Mouse (Mus musculus) regulatory T cell (primary cell): ENCODE measurements at regions not wholly inside any gene's neighbourhood (a gene's known extent, or its start where the extent isn't known, plus 50 kb on each side); places are given as distances from the start of the nearest gene placed in this dataset.

Experiments
- in situ Hi-C: fragments of 300-600 bp; cut with MboI, MseI; formaldehyde crosslinking; loops from one replicate; pipeline ENCODE4 v1.15.1; 2025; ENCODE audit warnings: high pct_unique_total_duplicates

DNA sequence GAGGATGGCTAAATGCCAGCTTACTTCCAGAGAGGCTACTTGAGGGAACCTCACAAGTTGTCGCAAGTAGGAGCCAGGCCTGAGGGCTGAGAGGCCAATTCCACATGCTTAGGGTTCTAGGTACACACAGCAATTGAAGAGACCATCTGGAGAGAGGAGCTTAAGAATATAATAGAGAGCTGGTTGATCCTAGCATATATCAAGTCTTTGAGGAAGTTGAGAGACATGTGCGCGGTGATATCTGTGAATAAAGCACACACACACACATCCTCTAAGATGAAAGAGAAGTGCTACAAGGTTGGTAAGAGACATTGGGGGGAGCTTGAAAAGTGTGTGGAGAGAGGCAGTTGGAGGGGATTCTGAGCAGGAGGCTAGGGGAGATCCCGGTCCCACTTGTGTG, 189.5 kb downstream of the Zfp462 start:
- in situ Hi-C loops: loop anchor here (10.0 kb wide), 1 partner anchor 160 kb away; no protein-coding TSS in a partner anchor

DNA sequence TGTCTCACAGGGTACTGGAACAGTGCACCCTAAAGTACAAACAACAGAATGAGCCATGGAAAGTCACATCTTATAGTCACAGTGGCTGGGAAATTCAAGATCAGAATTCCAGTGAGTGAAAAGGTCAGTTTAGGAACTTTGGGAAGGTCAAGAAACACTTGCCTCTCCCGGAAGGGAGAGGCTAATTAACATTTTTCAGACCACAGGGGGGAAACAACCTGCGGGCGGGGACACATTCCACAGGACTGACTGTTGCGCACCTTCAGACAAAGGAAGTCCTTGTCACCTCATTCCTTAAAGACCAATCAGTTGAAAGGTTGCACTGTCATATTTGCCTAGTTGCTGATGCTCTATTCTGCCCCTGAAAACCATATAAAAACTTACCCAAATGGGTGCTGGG, 189.9 kb downstream of the Zfp462 start:
- in situ Hi-C loops: loop anchor here (10.0 kb wide), 1 partner anchor 160 kb away; no protein-coding TSS in a partner anchor

- in situ Hi-C loops: loop anchor here (10.0 kb wide), 1 partner anchor 161 kb away; no protein-coding TSS in a partner anchor
Observed at GRCm38 (mm10) chr4:55136283-55136682, 191.4 kb downstream of the Zfp462 start.

DNA sequence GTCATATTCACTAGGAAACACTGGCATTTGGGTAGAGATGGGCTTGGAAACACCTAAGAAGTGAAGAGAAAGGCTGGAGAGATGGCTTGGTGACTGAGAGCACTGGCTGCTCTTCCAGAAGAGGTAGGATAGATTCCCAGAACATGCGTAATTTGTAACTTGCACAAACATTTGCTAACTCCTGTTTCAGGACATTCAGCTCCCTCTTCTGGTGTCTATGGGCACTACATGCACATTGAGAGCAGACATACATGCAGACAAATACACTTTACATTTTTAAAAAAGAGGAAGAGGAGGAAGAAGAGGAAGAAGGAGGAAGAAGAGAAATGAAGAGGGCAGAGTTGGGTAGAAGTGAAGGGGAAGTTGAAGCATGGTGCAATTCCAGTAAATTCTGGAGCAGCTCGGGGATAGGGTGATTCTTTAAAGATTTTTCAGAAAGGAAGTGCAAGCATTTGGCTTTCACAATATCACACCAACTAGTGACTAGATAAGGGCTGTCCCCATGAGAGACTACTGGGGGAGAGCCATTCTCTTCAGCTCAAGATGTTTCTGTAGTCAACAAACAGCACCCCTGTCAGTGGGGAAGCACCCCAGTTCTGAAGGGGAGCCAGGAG, 193.0 kb downstream of the Zfp462 start:
- in situ Hi-C loops: loop anchor here (10.0 kb wide), 1 partner anchor 163 kb away; no protein-coding TSS in a partner anchor

DNA sequence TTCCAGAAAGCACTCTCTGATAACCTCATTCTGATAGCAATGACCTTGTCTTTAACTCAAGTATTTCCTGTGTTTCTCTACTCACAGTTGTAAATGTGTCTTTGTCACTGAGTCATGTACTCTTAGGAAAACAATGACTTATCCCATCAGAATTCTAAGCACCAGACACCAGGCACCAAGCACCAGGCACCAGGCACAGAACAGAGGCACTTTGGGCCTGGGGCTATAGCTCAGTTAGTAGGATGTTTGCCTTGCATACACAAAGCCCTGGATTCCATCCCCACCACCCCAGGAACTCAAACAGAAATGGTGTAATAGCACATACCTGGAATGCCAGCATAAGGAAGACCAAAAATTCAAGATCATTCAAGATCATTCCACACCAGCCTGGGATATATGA, 196.5 kb downstream of the Zfp462 start:
- in situ Hi-C loops: no loop called here

- in situ Hi-C loops: no loop called here
Observed at GRCm38 (mm10) chr4:55141923-55142732, 197.3 kb downstream of the Zfp462 start.

- in situ Hi-C loops: no loop called here
Observed at GRCm38 (mm10) chr4:55143400-55143799, 198.6 kb downstream of the Zfp462 start.

- in situ Hi-C loops: no loop called here
Observed at GRCm38 (mm10) chr4:55144995-55145394, 200.1 kb downstream of the Zfp462 start.

- in situ Hi-C loops: no loop called here
Observed at GRCm38 (mm10) chr4:55145968-55146367, 201.1 kb downstream of the Zfp462 start.

DNA sequence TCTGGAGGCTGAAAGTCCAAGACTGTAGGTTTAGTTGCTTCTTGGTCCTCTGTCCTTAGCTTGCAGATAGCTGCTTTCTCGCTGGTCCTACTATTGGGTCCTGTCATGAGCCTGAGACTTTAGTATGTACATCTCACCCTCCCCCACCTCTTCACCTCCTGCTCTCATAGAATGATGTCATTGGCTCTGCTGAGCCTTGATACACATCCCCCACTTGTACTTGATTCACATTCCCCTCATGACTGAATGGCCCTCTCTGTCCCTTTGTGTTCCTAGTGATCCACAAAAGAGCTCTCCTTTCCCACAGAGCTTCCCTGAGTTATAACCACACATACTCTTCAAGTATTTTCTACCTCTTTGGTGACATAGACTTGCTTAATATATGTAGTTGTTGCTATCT, 201.5 kb upstream of the Rad23b start:
- in situ Hi-C loops: no loop called here

DNA sequence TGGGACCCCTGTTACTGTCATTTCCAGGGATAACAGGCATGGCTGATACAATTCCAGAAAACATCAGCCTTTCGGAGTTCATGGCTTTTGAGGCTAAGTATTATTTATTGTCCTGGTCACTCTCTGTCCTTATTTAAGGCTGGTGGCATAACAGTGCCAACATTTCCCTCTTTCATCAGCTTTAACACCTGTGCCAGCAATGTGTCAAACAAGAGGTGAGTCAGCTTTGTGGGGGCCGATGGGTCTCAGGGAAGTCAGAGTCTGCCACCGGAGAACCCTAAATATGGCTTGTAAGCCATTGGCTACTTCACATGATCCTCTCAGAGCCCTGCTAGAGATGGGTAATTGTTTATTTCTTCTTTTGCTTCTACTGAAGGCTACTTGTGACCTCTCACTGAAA, 195.3 kb upstream of the Rad23b start:
- in situ Hi-C loops: no loop called here

DNA sequence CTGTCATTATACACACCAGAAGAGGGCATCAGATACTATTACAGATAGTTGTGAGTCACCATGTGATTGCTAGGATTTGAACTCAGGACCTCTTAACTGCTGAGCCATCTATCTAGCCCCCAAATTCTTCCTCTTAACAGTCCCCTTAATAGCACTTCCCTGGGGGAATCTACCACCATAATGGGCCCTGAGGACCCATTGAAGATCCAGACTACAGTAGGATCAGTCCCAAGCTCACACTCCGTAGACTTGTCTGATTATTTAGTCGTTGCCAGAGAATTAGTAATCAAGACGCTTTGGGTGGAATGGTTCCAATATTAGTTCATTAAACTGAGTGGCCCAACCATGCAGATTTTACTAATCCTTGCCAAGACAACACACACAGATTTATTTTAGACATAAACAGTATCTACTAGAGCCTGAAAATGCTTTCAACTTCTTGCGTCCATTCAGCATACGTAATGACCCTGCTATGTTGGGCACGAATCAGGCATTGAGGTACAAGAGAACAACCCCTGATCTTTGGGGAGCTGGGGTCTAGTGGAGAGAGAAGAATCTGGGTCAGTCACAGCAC, 191.6 kb upstream of the Rad23b start:
- in situ Hi-C loops: no loop called here

GRCm38 (mm10) chr4:55166266-55166665, 183.6 kb upstream of the Rad23b start:
- in situ Hi-C loops: no loop called here

GRCm38 (mm10) chr4:55169063-55169462, 180.8 kb upstream of the Rad23b start:
- in situ Hi-C loops: no loop called here

GRCm38 (mm10) chr4:55172334-55172891, 177.4 kb upstream of the Rad23b start:
- in situ Hi-C loops: no loop called here

DNA sequence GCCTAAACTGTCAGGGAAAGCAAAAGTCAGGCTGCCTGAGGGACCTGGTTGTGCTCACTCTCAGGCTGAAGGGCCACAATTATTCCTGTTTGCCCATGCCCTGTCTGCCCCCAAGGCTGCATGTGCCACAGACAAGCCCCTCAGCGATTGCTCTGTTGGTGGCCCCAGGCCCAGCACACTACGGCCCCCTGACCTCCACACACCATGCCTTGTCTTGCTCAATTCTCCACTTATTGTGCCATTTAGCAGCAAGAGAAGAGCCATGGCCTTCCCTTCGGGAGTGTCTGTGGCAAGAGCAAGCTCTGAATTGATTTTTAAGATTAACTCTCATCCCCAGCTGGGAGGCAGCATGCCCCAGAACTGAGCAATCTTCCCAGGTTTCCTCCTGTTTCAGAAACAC, 173.8 kb upstream of the Rad23b start:
- in situ Hi-C loops: no loop called here

- in situ Hi-C loops: no loop called here
Observed at GRCm38 (mm10) chr4:55179456-55179855, 170.4 kb upstream of the Rad23b start.

DNA sequence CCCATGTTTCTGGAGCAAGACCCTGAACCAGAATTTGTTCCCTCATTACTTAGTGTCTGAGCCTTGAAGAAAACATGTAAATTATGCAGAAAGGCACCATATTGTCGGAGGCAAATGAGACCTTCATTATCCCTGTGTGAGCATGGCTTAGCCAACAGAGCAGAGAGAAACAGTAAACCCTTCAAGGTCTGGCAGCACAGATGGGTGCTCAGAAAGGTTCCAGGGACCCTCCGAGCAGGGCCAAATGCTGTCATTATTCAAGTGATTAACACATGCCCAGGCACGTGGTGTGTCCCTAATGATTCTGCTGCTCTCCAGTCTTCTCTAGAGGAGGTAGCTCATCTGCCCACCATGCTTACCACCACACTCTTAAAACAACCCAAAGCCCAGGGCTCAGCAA, 166.3 kb upstream of the Rad23b start:
- in situ Hi-C loops: loop anchor here (5.0 kb wide), 1 partner anchor 89 kb away; no protein-coding TSS in a partner anchor

DNA sequence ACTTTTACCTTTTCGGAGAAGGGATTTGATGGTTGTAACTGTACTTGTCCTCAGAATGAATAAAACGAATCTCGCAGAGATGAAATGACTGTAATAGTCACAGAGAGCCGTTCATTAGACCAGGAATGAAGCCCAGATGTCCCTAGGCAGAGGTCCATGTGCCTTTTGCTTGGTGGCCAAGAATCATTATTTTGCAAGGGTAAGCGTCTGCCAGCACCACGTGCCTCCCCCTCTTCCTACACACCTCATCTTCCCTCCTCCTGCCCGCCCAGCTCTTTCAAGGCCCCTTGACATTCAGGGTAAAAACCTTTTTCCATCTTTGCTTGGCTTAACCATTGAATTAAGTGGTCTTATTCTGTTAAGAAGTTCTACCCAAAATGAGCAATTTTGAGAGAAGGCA, 161.1 kb upstream of the Rad23b start:
- in situ Hi-C loops: no loop called here

- in situ Hi-C loops: no loop called here
Observed at GRCm38 (mm10) chr4:55190586-55190985, 159.3 kb upstream of the Rad23b start.

GRCm38 (mm10) chr4:55194061-55194460, 155.8 kb upstream of the Rad23b start:
- in situ Hi-C loops: no loop called here

GRCm38 (mm10) chr4:55194552-55194951, 155.3 kb upstream of the Rad23b start:
- in situ Hi-C loops: no loop called here
